Mouse (Mus musculus): ENCODE data around the gene Frmd6. TPM values are rescaled to one million over a fixed set of nuclear protein-coding genes. Genes with fewer than 3 reads are reported as not detected.

Frmd6 gene
- polyA plus RNA-seq, 1 experiment from 2014 or later = 3.0 TPM

- H3K4me3 ChIP-seq (replicated peaks) = no peak overlapping the region
- H3K9ac ChIP-seq = no peak overlapping the region
- H3K27me3 ChIP-seq = no peaks in the 10 kb centered on the region
- H3K4me2 ChIP-seq = no peak overlapping the region
- no peaks in the 10 kb centered on the region for H3K36me3 ChIP-seq
- DNase-seq = no peak
- H3K27ac ChIP-seq = no peak overlapping the region
- 74% methylated on average over 6 of the region's 6 CpGs for WGBS (ENCODE audit: insufficient replicate concordance)
- H3K9me3 ChIP-seq (replicated peaks) = no peaks in the 10 kb centered on the region
- no peak for ATAC-seq (ENCODE audit: low read depth)
- H3K4me1 ChIP-seq (replicated peaks) = no peaks in the 10 kb centered on the region
Observed at GRCm38 (mm10) chr12:70793291-70793690, 32.0 kb upstream of the Frmd6 start.

GRCm38 (mm10) chr12:70794543-70795388 is 30.5 kb upstream of the Frmd6 start:
- Histone ChIP-seq H3K9ac (no peak overlapping the region), H3K27me3 (no peaks in the 10 kb centered on the region), H3K9me3 (replicated peaks) (no peaks in the 10 kb centered on the region), H3K4me1 (replicated peaks) (peaks cover 6% of the 10 kb centered on the region), H3K36me3 (no peaks in the 10 kb centered on the region), H3K4me2 (no peak overlapping the region), H3K27ac (no peak overlapping the region), H3K4me3 (replicated peaks) (no peak overlapping the region)
- no peak for DNase-seq
- 59% methylated on average over 16 of the region's 16 CpGs for WGBS (ENCODE audit: insufficient replicate concordance)
- no peak for ATAC-seq (ENCODE audit: low read depth)

GRCm38 (mm10) chr12:70795389-70795711 is 30.0 kb upstream of the Frmd6 start:
- DNase-seq (no peak), ATAC-seq (ENCODE audit: low read depth) (no peak)
- peaks cover 6% of the 10 kb centered on the region for H3K4me1 ChIP-seq (replicated peaks)
- 55% methylated on average over 3 of the region's 3 CpGs for WGBS (ENCODE audit: insufficient replicate concordance)
- H3K27me3 ChIP-seq = no peaks in the 10 kb centered on the region
- no peak overlapping the region for H3K4me2 ChIP-seq
- H3K4me3 ChIP-seq (replicated peaks) = no peak overlapping the region
- H3K27ac ChIP-seq = no peak overlapping the region
- H3K9me3 ChIP-seq (replicated peaks) = no peaks in the 10 kb centered on the region
- H3K9ac ChIP-seq = no peak overlapping the region
- H3K36me3 ChIP-seq = no peaks in the 10 kb centered on the region

DNA sequence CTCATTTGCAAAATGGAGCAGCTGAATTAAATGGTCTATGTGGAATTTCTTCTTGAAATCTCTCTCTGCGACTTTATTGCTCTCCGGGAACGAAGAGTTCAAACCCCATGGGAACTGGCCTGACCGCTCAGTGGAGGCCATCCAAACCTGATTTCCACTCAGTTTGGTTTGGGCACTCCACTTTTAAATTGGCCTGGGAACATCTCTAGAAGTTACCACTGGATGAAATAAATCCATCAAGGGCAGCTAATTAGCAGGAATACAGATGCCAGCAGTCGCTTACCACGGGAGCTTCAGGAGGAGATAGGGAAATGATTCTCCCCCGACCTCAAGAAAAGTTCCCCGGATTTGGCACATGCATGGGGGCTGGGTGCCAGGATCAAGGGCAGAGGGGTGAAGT is 26.8 kb upstream of the Frmd6 start:
- ATAC-seq (ENCODE audit: low read depth) = no peak
- WGBS (ENCODE audit: insufficient replicate concordance) = 61% methylated on average over 8 of the region's 8 CpGs

DNA sequence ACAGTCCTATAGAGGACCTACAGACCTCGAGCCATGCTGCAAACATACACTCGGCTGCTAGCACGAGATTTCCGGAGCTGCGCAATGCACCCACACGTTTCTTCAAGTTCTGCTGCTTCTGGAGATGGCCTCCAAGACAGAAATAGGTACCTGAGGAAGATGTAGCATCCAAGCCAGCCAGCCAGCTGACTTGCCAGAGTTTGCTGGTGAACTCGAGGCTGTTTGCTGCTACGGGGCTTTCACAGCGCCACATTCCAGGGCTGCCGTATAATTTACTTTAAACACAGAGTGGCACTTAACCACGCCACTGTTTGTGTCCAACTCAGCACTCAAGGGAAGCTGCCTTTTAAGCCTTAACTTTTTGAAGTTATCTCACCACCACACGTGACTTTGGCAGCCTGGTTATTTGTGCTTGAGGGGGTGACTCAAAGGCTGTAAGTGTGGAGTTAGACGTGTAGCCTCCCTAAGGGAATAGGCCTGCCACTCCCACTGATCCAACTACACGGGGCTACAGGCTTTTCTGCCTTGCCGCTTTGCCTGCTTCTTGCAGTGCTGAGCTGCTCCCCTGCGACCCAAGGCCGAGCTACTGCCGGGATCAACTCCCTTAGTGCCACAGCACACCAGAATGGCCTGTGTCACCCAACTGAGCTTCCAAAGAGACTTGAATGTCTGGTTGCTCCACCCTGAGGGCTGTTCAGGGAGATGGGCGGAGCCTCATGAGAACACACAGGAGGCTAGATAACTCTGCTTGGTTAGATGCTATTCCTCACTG is 25.9 kb upstream of the Frmd6 start:
- no peak for DNase-seq
- no peaks in the 10 kb centered on the region for H3K27me3 ChIP-seq
- H3K9me3 ChIP-seq (replicated peaks) = no peaks in the 10 kb centered on the region
- H3K9ac ChIP-seq = no peak overlapping the region
- no peaks in the 10 kb centered on the region for H3K36me3 ChIP-seq
- H3K4me1 ChIP-seq (replicated peaks) = peaks cover 6% of the 10 kb centered on the region
- ATAC-seq (ENCODE audit: low read depth) = no peak
- no peak overlapping the region for H3K4me3 ChIP-seq (replicated peaks)
- WGBS (ENCODE audit: insufficient replicate concordance) = 55% methylated on average over 19 of the region's 19 CpGs
- H3K4me2 ChIP-seq = no peak overlapping the region
- no peak overlapping the region for H3K27ac ChIP-seq

More for the DNA sequence above, 26.8 kb upstream of the Frmd6 start:
- H3K4me3 ChIP-seq (replicated peaks) = no peak overlapping the region
- H3K9ac ChIP-seq = no peak overlapping the region
- H3K27me3 ChIP-seq = no peaks in the 10 kb centered on the region
- H3K36me3 ChIP-seq = no peaks in the 10 kb centered on the region
- H3K27ac ChIP-seq = no peak overlapping the region
- no peak overlapping the region for H3K4me2 ChIP-seq
- no peak for DNase-seq
- peaks cover 6% of the 10 kb centered on the region for H3K4me1 ChIP-seq (replicated peaks)
- H3K9me3 ChIP-seq (replicated peaks) = no peaks in the 10 kb centered on the region

DNA sequence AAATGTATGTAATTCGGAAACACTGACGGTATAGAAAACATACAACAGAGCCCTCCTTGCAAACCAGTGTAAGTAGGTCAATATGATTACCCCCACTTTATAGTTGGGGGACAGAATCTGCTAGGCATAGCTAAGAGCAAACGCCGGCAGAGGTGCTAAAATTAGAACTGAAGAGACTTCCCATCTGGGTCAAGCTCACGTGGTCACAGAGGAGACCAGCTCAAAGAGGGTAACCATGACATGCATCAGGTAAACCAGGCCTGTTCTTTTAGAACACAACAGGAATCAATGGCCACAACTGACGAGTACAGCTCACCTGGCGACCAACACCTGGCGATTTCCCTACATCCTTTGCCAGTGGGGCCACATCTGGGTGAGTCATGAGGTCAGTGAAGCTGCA is 25.2 kb upstream of the Frmd6 start:
- H3K4me3 ChIP-seq (replicated peaks) = no peak overlapping the region
- WGBS (ENCODE audit: insufficient replicate concordance) = 56% methylated on average over 8 of the region's 8 CpGs

DNA sequence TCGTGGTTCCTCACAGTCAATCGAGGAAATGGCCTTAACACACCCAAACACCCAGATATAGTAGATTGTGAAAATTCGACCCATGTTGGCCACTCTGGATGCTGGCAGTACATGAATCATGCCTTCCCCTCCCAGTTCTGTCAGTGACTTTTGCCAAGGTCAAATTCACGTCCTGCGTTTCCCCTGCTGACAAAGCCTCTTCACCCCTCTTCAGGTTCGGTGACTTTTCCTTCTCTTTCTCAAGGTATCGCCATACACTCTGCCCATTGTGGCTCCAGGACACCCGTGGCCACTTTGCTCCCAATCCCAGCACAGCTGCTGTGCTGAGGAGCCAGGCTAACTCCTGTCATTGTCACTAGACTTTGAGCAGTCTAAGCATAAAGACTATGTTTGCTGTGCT is 24.0 kb upstream of the Frmd6 start:
- Histone ChIP-seq H3K4me1 (replicated peaks) (peaks cover 6% of the 10 kb centered on the region), H3K4me2 (no peak overlapping the region), H3K36me3 (no peaks in the 10 kb centered on the region), H3K9me3 (replicated peaks) (no peaks in the 10 kb centered on the region), H3K27me3 (no peaks in the 10 kb centered on the region), H3K27ac (no peak overlapping the region), H3K9ac (no peak overlapping the region), H3K4me3 (replicated peaks) (no peak overlapping the region)
- ATAC-seq (ENCODE audit: low read depth) (no peak), DNase-seq (no peak)
- WGBS (ENCODE audit: insufficient replicate concordance) = 55% methylated on average over 8 of the region's 8 CpGs

More for the DNA sequence above, 25.2 kb upstream of the Frmd6 start:
- Histone ChIP-seq H3K9ac (no peak overlapping the region), H3K4me2 (no peak overlapping the region), H3K27ac (no peak overlapping the region), H3K4me1 (replicated peaks) (peaks cover 6% of the 10 kb centered on the region), H3K9me3 (replicated peaks) (no peaks in the 10 kb centered on the region), H3K27me3 (no peaks in the 10 kb centered on the region), H3K36me3 (no peaks in the 10 kb centered on the region)
- ATAC-seq (ENCODE audit: low read depth) = no peak
- no peak for DNase-seq

- no peaks in the 10 kb centered on the region for H3K27me3 ChIP-seq
- no peak overlapping the region for H3K4me3 ChIP-seq (replicated peaks)
- H3K9me3 ChIP-seq (replicated peaks) = no peaks in the 10 kb centered on the region
- H3K27ac ChIP-seq = no peak overlapping the region
- H3K9ac ChIP-seq = no peak overlapping the region
- H3K4me1 ChIP-seq (replicated peaks) = peaks cover 6% of the 10 kb centered on the region
- WGBS (ENCODE audit: insufficient replicate concordance) = 64% methylated on average over 4 of the region's 4 CpGs
- DNase-seq (no peak), ATAC-seq (ENCODE audit: low read depth) (no peak)
- no peak overlapping the region for H3K4me2 ChIP-seq
- no peaks in the 10 kb centered on the region for H3K36me3 ChIP-seq
Observed at GRCm38 (mm10) chr12:70803494-70803893, 21.8 kb upstream of the Frmd6 start.

DNA sequence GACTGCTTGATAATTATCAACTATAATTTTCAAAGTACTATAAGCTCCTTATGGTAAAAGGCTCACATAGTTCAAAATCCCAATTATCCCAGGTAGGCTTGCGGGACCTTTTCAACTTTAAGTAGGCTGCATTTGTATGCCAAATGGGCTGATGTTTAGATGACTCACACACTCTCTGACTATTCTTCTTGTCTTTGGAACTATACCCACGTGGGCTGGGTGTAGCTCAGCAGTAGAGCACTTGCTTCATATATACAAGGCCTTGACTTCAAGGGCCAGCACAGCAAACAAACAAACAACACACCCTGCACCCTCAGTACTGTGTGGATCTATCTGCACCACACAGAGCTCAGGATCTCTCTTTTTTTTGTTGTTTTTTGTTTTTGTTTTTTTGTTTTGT is 20.3 kb upstream of the Frmd6 start:
- Histone ChIP-seq H3K9me3 (replicated peaks) (no peaks in the 10 kb centered on the region), H3K36me3 (no peaks in the 10 kb centered on the region), H3K27ac (no peak overlapping the region), H3K4me3 (replicated peaks) (no peak overlapping the region), H3K4me2 (no peak overlapping the region), H3K9ac (no peak overlapping the region), H3K4me1 (replicated peaks) (no peaks in the 10 kb centered on the region), H3K27me3 (no peaks in the 10 kb centered on the region)
- no peak for DNase-seq
- 52% methylated on average over 2 of the region's 2 CpGs for WGBS (ENCODE audit: insufficient replicate concordance)
- ATAC-seq (ENCODE audit: low read depth) = no peak

DNA sequence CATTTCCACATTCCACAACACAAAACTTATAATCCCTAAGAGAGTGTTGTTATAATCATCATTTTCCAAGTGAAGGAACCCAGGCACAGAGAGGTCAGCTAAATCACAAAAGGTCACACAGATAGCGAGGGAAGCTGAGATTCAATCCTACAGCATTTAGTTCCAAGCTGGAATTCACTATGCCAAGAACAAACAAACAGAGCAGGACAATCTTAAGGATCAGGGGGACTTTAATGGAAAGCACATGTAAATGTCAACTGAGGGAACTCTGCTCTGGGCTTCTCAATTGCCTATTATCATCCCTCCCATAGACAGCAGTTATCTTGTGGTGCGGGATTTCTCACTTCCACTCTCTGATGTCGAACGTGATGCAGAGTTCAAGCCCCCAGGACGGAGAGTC is 17.8 kb upstream of the Frmd6 start:
- no peak for ATAC-seq (ENCODE audit: low read depth)
- H3K9me3 ChIP-seq (replicated peaks) = no peaks in the 10 kb centered on the region
- H3K4me2 ChIP-seq = no peak overlapping the region
- H3K4me1 ChIP-seq (replicated peaks) = no peaks in the 10 kb centered on the region
- no peak overlapping the region for H3K27ac ChIP-seq
- no peak overlapping the region for H3K9ac ChIP-seq
- WGBS (ENCODE audit: insufficient replicate concordance) = 49% methylated on average over 5 of the region's 5 CpGs
- no peaks in the 10 kb centered on the region for H3K27me3 ChIP-seq
- H3K4me3 ChIP-seq (replicated peaks) = no peak overlapping the region
- H3K36me3 ChIP-seq = no peaks in the 10 kb centered on the region
- DNase-seq = no peak

GRCm38 (mm10) chr12:70807975-70808374 is 17.3 kb upstream of the Frmd6 start:
- Histone ChIP-seq H3K9me3 (replicated peaks) (no peaks in the 10 kb centered on the region), H3K27me3 (no peaks in the 10 kb centered on the region), H3K27ac (no peak overlapping the region), H3K4me2 (no peak overlapping the region), H3K36me3 (no peaks in the 10 kb centered on the region), H3K4me1 (replicated peaks) (no peaks in the 10 kb centered on the region), H3K9ac (no peak overlapping the region), H3K4me3 (replicated peaks) (no peak overlapping the region)
- WGBS (ENCODE audit: insufficient replicate concordance) = 65% methylated on average over 6 of the region's 6 CpGs
- ATAC-seq (ENCODE audit: low read depth) = no peak
- no peak for DNase-seq

DNA sequence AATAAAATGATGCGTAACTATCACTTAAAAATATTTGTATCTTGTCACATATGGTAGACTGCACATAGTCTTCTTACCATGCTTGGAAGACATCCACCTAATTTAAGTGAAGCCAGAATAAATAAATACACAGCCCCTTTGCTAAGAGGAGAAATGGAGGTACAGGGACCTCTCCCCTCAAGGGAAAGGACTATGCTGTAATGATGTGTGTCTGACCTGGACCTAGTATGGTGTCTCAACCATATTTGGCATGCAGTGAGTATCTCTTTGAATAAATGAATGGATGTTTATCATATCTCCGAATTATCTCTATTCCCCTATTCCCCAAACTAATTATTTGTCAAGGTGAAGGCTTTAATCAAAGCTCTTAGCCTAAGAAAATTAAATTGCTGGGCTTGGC is 15.4 kb upstream of the Frmd6 start:
- no peak overlapping the region for H3K9ac ChIP-seq
- no peak overlapping the region for H3K4me2 ChIP-seq
- 75% methylated on average over 2 of the region's 2 CpGs for WGBS (ENCODE audit: insufficient replicate concordance)
- H3K27me3 ChIP-seq = no peaks in the 10 kb centered on the region
- no peaks in the 10 kb centered on the region for H3K36me3 ChIP-seq
- ATAC-seq (ENCODE audit: low read depth) (no peak), DNase-seq (no peak)
- no peaks in the 10 kb centered on the region for H3K4me1 ChIP-seq (replicated peaks)
- H3K9me3 ChIP-seq (replicated peaks) = no peaks in the 10 kb centered on the region
- no peak overlapping the region for H3K4me3 ChIP-seq (replicated peaks)
- no peak overlapping the region for H3K27ac ChIP-seq

All from liver, embryonic 13.5 days (tissue).